Comparison of ENCODE assay signal across 30 mouse cellular contexts in the genomic region with DNA sequence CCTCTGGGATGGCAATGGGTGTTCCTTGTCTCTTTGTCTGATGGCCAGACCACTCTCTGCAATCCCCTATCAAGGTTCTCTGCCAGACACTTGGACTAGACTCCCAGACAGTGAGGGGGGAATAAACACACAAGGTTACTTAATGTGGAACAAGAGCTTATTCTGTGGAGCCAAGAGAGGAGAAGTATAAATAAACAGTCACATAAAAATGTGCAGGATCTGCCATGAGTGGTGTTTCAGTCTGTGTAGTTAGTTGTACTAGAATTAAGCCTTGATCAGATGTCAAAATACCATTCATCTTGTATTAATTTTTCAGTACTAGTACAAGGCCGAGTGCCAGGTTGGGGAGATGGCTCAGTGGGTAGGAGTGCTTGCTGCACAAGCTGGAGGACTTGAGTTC. TPM values are rescaled to one million over a fixed set of nuclear protein-coding genes. Genes with fewer than 3 reads are reported as not detected.
DNase-seq lines count a peak whose midpoint lies in the region; ATAC-seq lines count a peak whose summit lies in the region.
"Had no signal": no experiment of that assay in that cellular context is flagged by ENCODE, and none has a peak within 500 bp of the region (broad histone marks: within the 10 kb centered on the region; RNA-seq: fewer than 3 reads in every experiment).

No protein-coding gene starts in this region.

- H3K9me3 ChIP-seq in embryonic facial prominence, embryonic 12.5 days: peaks cover 10% of the 10 kb centered on the region; the same call in 1 of the 2 replicates
- peaks cover 6% of the 10 kb centered on the region; the same call in 1 of the 2 replicates for H3K9me3 ChIP-seq in embryonic facial prominence, embryonic 10.5 days
- H3K9me3 ChIP-seq: liver, embryonic 13.5 days; midbrain, embryonic 15.5 days had no signal

- peaks cover 19% of the 10 kb centered on the region for H3K4me1 ChIP-seq in embryonic facial prominence, embryonic 12.5 days
- peaks cover 22% of the 10 kb centered on the region for H3K4me1 ChIP-seq in embryonic facial prominence, embryonic 10.5 days

- H3K4me2 ChIP-seq in embryonic facial prominence, embryonic 12.5 days (replicated peaks): no peak overlapping the region
- H3K4me2 ChIP-seq: embryonic facial prominence, embryonic 13.5 days; forebrain, embryonic 13.5 days; heart, embryonic 13.5 days; liver, embryonic 13.5 days; midbrain, embryonic 15.5 days; neural tube, embryonic 15.5 days had no signal

- ATAC-seq in embryonic facial prominence, embryonic 12.5 days (ENCODE audit: insufficient number of reproducible peaks, insufficient read depth, low FRiP score, low TSS enrichment): peak; percentile 13; the same call in 1 of the 2 replicates
- ATAC-seq: forebrain, embryonic 13.5 days; hindbrain, embryonic 16.5 days; midbrain, embryonic 15.5 days had no signal

- H3K27me3 ChIP-seq in embryonic facial prominence, embryonic 12.5 days: no peaks in the 10 kb centered on the region
- H3K27me3 ChIP-seq in embryonic facial prominence, embryonic 10.5 days (replicated peaks; ENCODE audit: low read depth, poor library complexity, severe bottlenecking): no peaks in the 10 kb centered on the region
- H3K27me3 ChIP-seq: embryonic facial prominence, embryonic 13.5 days; forebrain, embryonic 13.5 days; heart, embryonic 13.5 days; midbrain, embryonic 15.5 days; neural tube, embryonic 15.5 days had no signal

- WGBS in embryonic facial prominence, embryonic 12.5 days: 52% methylated on average over 1 of the region's 1 CpGs
- 68% methylated on average over 1 of the region's 1 CpGs for WGBS in embryonic facial prominence, embryonic 10.5 days

- no peaks in the 10 kb centered on the region for H3K36me3 ChIP-seq in embryonic facial prominence, embryonic 12.5 days
- no peaks in the 10 kb centered on the region for H3K36me3 ChIP-seq in embryonic facial prominence, embryonic 10.5 days (replicated peaks)
- H3K36me3 ChIP-seq: embryonic facial prominence, embryonic 13.5 days; heart, embryonic 13.5 days; liver, embryonic 13.5 days; midbrain, embryonic 15.5 days; neural tube, embryonic 15.5 days had no signal

- no peak overlapping the region for H3K4me3 ChIP-seq in embryonic facial prominence, embryonic 12.5 days
- no peak overlapping the region for H3K4me3 ChIP-seq in embryonic facial prominence, embryonic 10.5 days
- H3K4me3 ChIP-seq: embryonic facial prominence, embryonic 13.5 days; forebrain, embryonic 13.5 days; heart, adult 2 months; heart, embryonic 13.5 days; liver, embryonic 13.5 days; midbrain, embryonic 15.5 days; neural tube, embryonic 15.5 days had no signal

- H3K27ac ChIP-seq in embryonic facial prominence, embryonic 12.5 days: no peak overlapping the region
- H3K27ac ChIP-seq in embryonic facial prominence, embryonic 10.5 days (replicated peaks): no peak overlapping the region
- H3K27ac ChIP-seq: embryonic facial prominence, embryonic 13.5 days; forebrain, embryonic 13.5 days; heart, adult 2 months; heart, embryonic 13.5 days; liver, embryonic 13.5 days; macrophage; midbrain, embryonic 15.5 days; neural tube, embryonic 15.5 days had no signal

- H3K9ac ChIP-seq in embryonic facial prominence, embryonic 12.5 days: no peak overlapping the region
- H3K9ac ChIP-seq: embryonic facial prominence, embryonic 13.5 days; forebrain, embryonic 13.5 days; heart, embryonic 13.5 days; liver, embryonic 13.5 days; midbrain, embryonic 15.5 days; neural tube, embryonic 15.5 days had no signal

- DNase-seq in embryonic facial prominence, embryonic 10.5 days (ENCODE audit: low spot score): no peak
- DNase-seq in lung, postnatal 14 days: peak; percentile 13
- DNase-seq in lung, postnatal 36 days: no peak
- peak; percentile 77 for DNase-seq in fibroblast of lung, adult 2 months (ENCODE audit: low read depth)
- no peak for DNase-seq in kidney, adult 11 months
- DNase-seq in left cerebral cortex, adult 18-20 months (ENCODE audit: low spot score in 2 of 2): no peak
- DNase-seq: adrenal gland, postnatal 10 days; cerebellum, adult 8-10 months; cerebellum, postnatal 36 days; gastrocnemius, postnatal 25 days; heart, adult 2 months; heart, postnatal 10 days; kidney, adult 2 months; kidney, postnatal 4 days; left cerebral cortex, postnatal 4 days; liver, embryonic 13.5 days; lung, adult 2 months; retina, postnatal 1 day; right cerebral cortex, postnatal 14 days; thymus, postnatal 4 days had no signal

RNA-seq across cellular contexts. Expression of gene Ccdc3, which starts 34.7 kb away (rescaled TPM):
- 5.7 and 5.9 TPM in 2 replicates for polyA plus RNA-seq in embryonic facial prominence, embryonic 12.5 days (2016; fragmentation: Nextera tagmentation; extraction: Ambion mirVana)
- polyA plus RNA-seq in embryonic facial prominence, embryonic 10.5 days (2016; fragmentation: Nextera tagmentation; extraction: Ambion mirVana): 0.99 and 1.8 TPM in 2 replicates
- 10 to 100 TPM; 15.9 to 16.7 TPM for total RNA-seq in left cerebral cortex, adult 18-20 months (2021)
- total RNA-seq: CH12.LX; megakaryocyte-erythroid progenitor cell, adult 5-6 weeks had no signal
- polyA plus RNA-seq: macrophage had no signal

RNA-seq across cellular contexts. Expression of gene Optn, which starts 39.0 kb away (rescaled TPM):
- polyA plus RNA-seq in embryonic facial prominence, embryonic 12.5 days (2016; fragmentation: Nextera tagmentation; extraction: Ambion mirVana): 3.4 and 4.6 TPM in 2 replicates
- polyA plus RNA-seq in embryonic facial prominence, embryonic 10.5 days (2016; fragmentation: Nextera tagmentation; extraction: Ambion mirVana): 4.4 and 4.8 TPM in 2 replicates
- total RNA-seq in left cerebral cortex, adult 18-20 months (2021): 10 to 100 TPM; 19.3 to 20.7 TPM

Comparison
In these comparisons a context has a peak if more than half of its experiments do, and no peak if none do; other contexts are left out.
1. DNase-seq: peak in lung, postnatal 14 days (single experiment) and fibroblast of lung, adult 2 months (single experiment); none in embryonic facial prominence, embryonic 10.5 days (single experiment), lung, postnatal 36 days (single experiment), kidney, adult 11 months (single experiment) and left cerebral cortex, adult 18-20 months (0 of 2).